Comparison of ENCODE assay signal across 11 mouse cellular contexts in the genomic region with DNA sequence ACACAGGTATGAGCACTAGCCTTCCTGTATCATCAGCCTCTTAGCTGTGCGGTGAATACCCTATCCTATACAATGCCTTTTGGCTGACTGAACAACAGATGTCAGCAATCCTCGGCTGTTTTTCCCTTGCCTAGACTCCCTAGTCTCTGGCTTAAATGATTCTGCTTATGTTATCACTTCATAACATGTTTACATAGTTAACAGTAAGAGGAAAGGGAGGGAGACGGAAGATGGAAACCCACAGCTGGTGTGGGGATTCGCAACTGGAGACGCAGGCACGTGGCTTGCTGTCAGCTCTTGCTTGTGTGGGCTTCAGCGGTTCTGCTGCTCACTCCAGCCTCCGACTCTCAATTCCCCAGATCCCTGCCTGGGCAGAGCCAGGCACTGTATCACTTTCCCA.
DNase-seq lines count a peak whose midpoint lies in the region; ATAC-seq and TF ChIP-seq lines count a peak whose summit lies in the region.
"Had no signal": no experiment of that assay in that cellular context is flagged by ENCODE, and none has a peak within 500 bp of the region (broad histone marks: within the 10 kb centered on the region; RNA-seq: fewer than 3 reads in every experiment).

No protein-coding gene starts in this region.

- DNase-seq in forebrain, embryonic 14.5 days (ENCODE audit: low spot score): peak; percentile 40
- no peak for DNase-seq in forebrain, embryonic 10.5 days (ENCODE audit: extremely low spot score, low spot score)
- DNase-seq in kidney, postnatal 0 days (ENCODE audit: low spot score): peak; percentile 39
- DNase-seq in kidney, postnatal 25 days: no peak
- peak; percentile 12 for DNase-seq in brain, adult 2 months (ENCODE audit: low read depth, low spot score)
- DNase-seq in hindbrain, postnatal 0 days (ENCODE audit: low spot score): peak; percentile 20
- DNase-seq in adrenal gland, postnatal 4 days (ENCODE audit: low spot score in 2 of 2): no peak
- no peak for DNase-seq in cerebellum, adult 2 months
- DNase-seq: adrenal gland, postnatal 25 days had no signal

- WGBS in forebrain, embryonic 14.5 days: 73% methylated on average over 8 of the region's 8 CpGs
- 86% methylated on average over 8 of the region's 8 CpGs for WGBS in forebrain, embryonic 10.5 days
- WGBS in kidney, postnatal 0 days: 39% methylated on average over 8 of the region's 8 CpGs
- WGBS in hindbrain, postnatal 0 days: 55% methylated on average over 8 of the region's 8 CpGs
- WGBS in cerebellum, adult 2 months: 47% methylated on average over 8 of the region's 8 CpGs

- no peaks in the 10 kb centered on the region for H3K4me1 ChIP-seq in forebrain, embryonic 14.5 days (ENCODE audit: control insufficient read depth, insufficient read depth, low read length)
- no peaks in the 10 kb centered on the region for H3K4me1 ChIP-seq in forebrain, embryonic 10.5 days
- H3K4me1 ChIP-seq in kidney, postnatal 0 days (replicated peaks; ENCODE audit: insufficient read depth, low read length): no peaks in the 10 kb centered on the region
- H3K4me1 ChIP-seq in hindbrain, postnatal 0 days (ENCODE audit: insufficient read depth, low read length): no peaks in the 10 kb centered on the region
- no peaks in the 10 kb centered on the region for H3K4me1 ChIP-seq in cerebellum, adult 2 months (ENCODE audit: control insufficient read depth, insufficient read depth, low read length)
- H3K4me1 ChIP-seq: neural tube, embryonic 13.5 days had no signal

- H3K4me3 ChIP-seq in forebrain, embryonic 14.5 days (ENCODE audit: low read depth, low read length): no peak overlapping the region
- no peak overlapping the region for H3K4me3 ChIP-seq in forebrain, embryonic 10.5 days
- H3K4me3 ChIP-seq in kidney, postnatal 0 days (replicated peaks; ENCODE audit: low read depth, low read length): no peak overlapping the region
- H3K4me3 ChIP-seq in hindbrain, postnatal 0 days (ENCODE audit: low read length): no peak overlapping the region
- H3K4me3 ChIP-seq in cerebellum, adult 2 months (replicated peaks; ENCODE audit: insufficient read depth, low read depth, low read length): no peak overlapping the region
- H3K4me3 ChIP-seq: left cerebral cortex, adult 2 months; neural tube, embryonic 13.5 days had no signal

- H3K9ac ChIP-seq in forebrain, embryonic 14.5 days (ENCODE audit: low read length): no peak overlapping the region
- no peak overlapping the region for H3K9ac ChIP-seq in kidney, postnatal 0 days (ENCODE audit: low read depth, low read length)
- H3K9ac ChIP-seq in hindbrain, postnatal 0 days (replicated peaks; ENCODE audit: low read length): no peak overlapping the region
- H3K9ac ChIP-seq: neural tube, embryonic 13.5 days had no signal

- H3K27me3 ChIP-seq in forebrain, embryonic 14.5 days (replicated peaks; ENCODE audit: control insufficient read depth, insufficient read depth, low read length): no peaks in the 10 kb centered on the region
- no peaks in the 10 kb centered on the region for H3K27me3 ChIP-seq in forebrain, embryonic 10.5 days (ENCODE audit: poor library complexity, severe bottlenecking)
- H3K27me3 ChIP-seq in kidney, postnatal 0 days (ENCODE audit: insufficient read depth, low read length): no peaks in the 10 kb centered on the region
- H3K27me3 ChIP-seq in hindbrain, postnatal 0 days (ENCODE audit: insufficient read depth, low read length): no peaks in the 10 kb centered on the region
- no peaks in the 10 kb centered on the region for H3K27me3 ChIP-seq in cerebellum, adult 2 months (ENCODE audit: control insufficient read depth, insufficient read depth, low read length)
- H3K27me3 ChIP-seq: neural tube, embryonic 13.5 days had no signal

- no peak overlapping the region for H3K4me2 ChIP-seq in forebrain, embryonic 14.5 days (ENCODE audit: low read length)
- H3K4me2 ChIP-seq in kidney, postnatal 0 days (ENCODE audit: low read length): no peak overlapping the region
- no peak overlapping the region for H3K4me2 ChIP-seq in hindbrain, postnatal 0 days (ENCODE audit: low read depth, low read length)
- H3K4me2 ChIP-seq: neural tube, embryonic 13.5 days had no signal

- TF ChIP-seq CTCF in kidney, postnatal 0 days (IDR thresholded peaks at IDR 0.05; ENCODE audit: low read depth): no peak
- TF ChIP-seq CTCF in hindbrain, postnatal 0 days (IDR thresholded peaks at IDR 0.05; ENCODE audit: low read depth): no peak
- no peak for TF ChIP-seq CTCF in cerebellum, adult 2 months (IDR thresholded peaks at IDR 0.05; ENCODE audit: borderline replicate concordance, insufficient read depth, low read depth, low read length)

- H3K9me3 ChIP-seq in forebrain, embryonic 14.5 days (replicated peaks; ENCODE audit: control insufficient read depth, low read length): peaks cover 4% of the 10 kb centered on the region; the same call in 1 of the 2 replicates
- H3K9me3 ChIP-seq in forebrain, embryonic 10.5 days: peaks cover 4% of the 10 kb centered on the region; the same call in 1 of the 2 replicates
- H3K9me3 ChIP-seq in kidney, postnatal 0 days (replicated peaks; ENCODE audit: low read length): no peaks in the 10 kb centered on the region
- no peaks in the 10 kb centered on the region for H3K9me3 ChIP-seq in hindbrain, postnatal 0 days (ENCODE audit: low read length)
- H3K9me3 ChIP-seq: neural tube, embryonic 13.5 days had no signal

- no peak overlapping the region for H3K27ac ChIP-seq in forebrain, embryonic 14.5 days (ENCODE audit: low read depth, low read length)
- no peak overlapping the region for H3K27ac ChIP-seq in forebrain, embryonic 10.5 days
- H3K27ac ChIP-seq in kidney, postnatal 0 days: no peak overlapping the region
- no peak overlapping the region for H3K27ac ChIP-seq in hindbrain, postnatal 0 days
- H3K27ac ChIP-seq in cerebellum, adult 2 months (ENCODE audit: insufficient read depth, low read length): no peak overlapping the region
- H3K27ac ChIP-seq: left cerebral cortex, adult 2 months; neural tube, embryonic 13.5 days had no signal

- ATAC-seq in forebrain, embryonic 14.5 days: no peak
- no peak for ATAC-seq in kidney, postnatal 0 days (replicated peaks; ENCODE audit: low FRiP score, low read depth)
- no peak for ATAC-seq in hindbrain, postnatal 0 days

- TF ChIP-seq POLR2A in cerebellum, adult 2 months (IDR thresholded peaks at IDR 0.05; ENCODE audit: borderline replicate concordance, insufficient read depth, low read length): no peak

- no peaks in the 10 kb centered on the region for H3K36me3 ChIP-seq in forebrain, embryonic 14.5 days (ENCODE audit: control insufficient read depth, insufficient read depth, low read length)
- no peaks in the 10 kb centered on the region for H3K36me3 ChIP-seq in forebrain, embryonic 10.5 days (replicated peaks)
- no peaks in the 10 kb centered on the region for H3K36me3 ChIP-seq in kidney, postnatal 0 days (ENCODE audit: insufficient read depth, low read length)
- H3K36me3 ChIP-seq in hindbrain, postnatal 0 days (ENCODE audit: insufficient read depth, low read length): no peaks in the 10 kb centered on the region
- H3K36me3 ChIP-seq: neural tube, embryonic 13.5 days had no signal

Comparison
In these comparisons a context has a peak if more than half of its experiments do, and no peak if none do; other contexts are left out.
1. DNase-seq: peak in forebrain, embryonic 14.5 days (single experiment), kidney, postnatal 0 days (single experiment), brain, adult 2 months (single experiment) and hindbrain, postnatal 0 days (single experiment); none in forebrain, embryonic 10.5 days (single experiment), kidney, postnatal 25 days (0 of 2), adrenal gland, postnatal 4 days (0 of 2) and cerebellum, adult 2 months (0 of 2).